Comparison of ENCODE assay signal across 9 mouse cellular contexts in genomic region chr7:43873237-43873636, GRCm38 (mm10). TPM values are rescaled to one million over a fixed set of nuclear protein-coding genes. Genes with fewer than 3 reads are reported as not detected.
A peak's percentile ranks its signal among the peaks of the same experiment; 100 is the strongest.
DNase-seq lines count a peak whose midpoint lies in the region; ATAC-seq and TF ChIP-seq lines count a peak whose summit lies in the region.
"Had no signal": no experiment of that assay in that cellular context is flagged by ENCODE, and none has a peak within 500 bp of the region (broad histone marks: within the 10 kb centered on the region; RNA-seq: fewer than 3 reads in every experiment).

No protein-coding gene starts in this region.

- TF ChIP-seq POLR2A in kidney, adult 2 months (IDR thresholded peaks at IDR 0.05; ENCODE audit: low read depth, low read length) = no peak

- H3K9ac ChIP-seq in midbrain, postnatal 0 days (replicated peaks; ENCODE audit: low read length, poor library complexity, severe bottlenecking) = no peak overlapping the region

- intact Hi-C loops in left cerebral cortex, postnatal 36 days (cut with DNase I) = loop anchor here (10.0 kb wide), 1 partner anchor 88 kb away; the partner anchor contains the start of gene Klk10

- H3K9me3 ChIP-seq in midbrain, postnatal 0 days (ENCODE audit: low read length) = no peaks in the 10 kb centered on the region
- H3K9me3 ChIP-seq: embryonic facial prominence, embryonic 13.5 days had no signal

- peak; percentile 77 for ATAC-seq in midbrain, postnatal 0 days (ENCODE audit: low FRiP score)

- no peaks in the 10 kb centered on the region for H3K4me1 ChIP-seq in kidney, adult 2 months (ENCODE audit: control insufficient read depth, insufficient read depth, low read length)
- no peaks in the 10 kb centered on the region for H3K4me1 ChIP-seq in midbrain, postnatal 0 days (ENCODE audit: insufficient read depth, low read length)
- H3K4me1 ChIP-seq: embryonic facial prominence, embryonic 13.5 days had no signal

- 9% methylated on average over 10 of the region's 10 CpGs for WGBS in kidney, adult 2 months
- 4% methylated on average over 10 of the region's 10 CpGs for WGBS in midbrain, postnatal 0 days

- no peak overlapping the region for H3K27ac ChIP-seq in kidney, adult 2 months (ENCODE audit: insufficient read depth, low read depth, low read length)
- no peak overlapping the region for H3K27ac ChIP-seq in midbrain, postnatal 0 days (ENCODE audit: low read depth, low read length)
- H3K27ac ChIP-seq: embryonic facial prominence, embryonic 13.5 days had no signal

- peak; percentile 94 for TF ChIP-seq CTCF in kidney, adult 2 months (conservative IDR thresholded peaks at IDR 0.05; ENCODE audit: insufficient read depth, insufficient read length, low read depth, low read length)
- peak; percentile 90 for TF ChIP-seq CTCF in midbrain, postnatal 0 days (IDR thresholded peaks at IDR 0.05)

- DNase-seq in ovary, postnatal 36 days (ENCODE audit: low spot score) = peak; percentile 51
- DNase-seq in ovary, postnatal 10 days (ENCODE audit: low spot score) = no peak
- peak; percentile 7 for DNase-seq in cerebellum, adult 9-11 months
- peak; percentile 64 to 81 for DNase-seq in frontal cortex, postnatal 36 days (ENCODE audit: low spot score in 2 of 2)
- DNase-seq in kidney, adult 2 months = peak; percentile 73
- peak; percentile 57 to 59 for DNase-seq in left cerebral cortex, postnatal 36 days (ENCODE audit: low spot score in 2 of 2)
- DNase-seq in midbrain, postnatal 0 days (ENCODE audit: low spot score) = peak; percentile 85
- DNase-seq in thymus, postnatal 14 days = peak; percentile 32

- no peak overlapping the region for H3K4me2 ChIP-seq in midbrain, postnatal 0 days (ENCODE audit: low read depth, low read length, poor library complexity, severe bottlenecking)
- H3K4me2 ChIP-seq: embryonic facial prominence, embryonic 13.5 days had no signal

- H3K36me3 ChIP-seq in kidney, adult 2 months (ENCODE audit: control insufficient read depth, insufficient read depth, low read length) = no peaks in the 10 kb centered on the region
- no peaks in the 10 kb centered on the region for H3K36me3 ChIP-seq in midbrain, postnatal 0 days (ENCODE audit: insufficient read depth, low read length)
- H3K36me3 ChIP-seq: embryonic facial prominence, embryonic 13.5 days had no signal

- no peak overlapping the region for H3K4me3 ChIP-seq in kidney, adult 2 months (ENCODE audit: insufficient read depth, low read depth, low read length)
- H3K4me3 ChIP-seq in midbrain, postnatal 0 days (ENCODE audit: low read depth, low read length) = no peak overlapping the region
- H3K4me3 ChIP-seq: embryonic facial prominence, embryonic 13.5 days had no signal

- H3K27me3 ChIP-seq in kidney, adult 2 months (replicated peaks; ENCODE audit: control insufficient read depth, insufficient read depth, low read length) = no peaks in the 10 kb centered on the region
- H3K27me3 ChIP-seq in midbrain, postnatal 0 days (ENCODE audit: insufficient read depth, low read length) = no peaks in the 10 kb centered on the region
- H3K27me3 ChIP-seq: embryonic facial prominence, embryonic 13.5 days had no signal

RNA-seq across cellular contexts. Expression of gene Klk4, which starts 7.7 kb away (rescaled TPM):
- polyA plus RNA-seq in kidney, adult 2 months (2012; rRNA removed) = not detected in 2 replicates
- total RNA-seq in left cerebral cortex, postnatal 36 days (2021) = not detected
- 0.16 TPM in 1 of 2 replicates, not detected in the other for total RNA-seq in midbrain, postnatal 0 days (2014; rRNA removed)
- polyA plus RNA-seq in midbrain, postnatal 0 days (2015; fragmentation: Nextera tagmentation; extraction: Ambion mirVana) = not detected in 2 replicates

RNA-seq across cellular contexts. Expression of gene Klk5, which starts 31.5 kb away (rescaled TPM):
- polyA plus RNA-seq in kidney, adult 2 months (2012; rRNA removed) = not detected in 2 replicates
- not detected for total RNA-seq in left cerebral cortex, postnatal 36 days (2021)
- not detected in 2 replicates for total RNA-seq in midbrain, postnatal 0 days (2014; rRNA removed)
- polyA plus RNA-seq in midbrain, postnatal 0 days (2015; fragmentation: Nextera tagmentation; extraction: Ambion mirVana) = not detected in 2 replicates

RNA-seq across cellular contexts. Expression of gene Klk6, which starts 48.9 kb away (rescaled TPM):
- not detected in 2 replicates for polyA plus RNA-seq in kidney, adult 2 months (2012; rRNA removed)
- 1 to 10 TPM; 1.0 to 1.8 TPM for total RNA-seq in left cerebral cortex, postnatal 36 days (2021)
- not detected in 2 replicates for total RNA-seq in midbrain, postnatal 0 days (2014; rRNA removed)
- polyA plus RNA-seq in midbrain, postnatal 0 days (2015; fragmentation: Nextera tagmentation; extraction: Ambion mirVana) = not detected in 2 replicates
- polyA plus RNA-seq: embryonic facial prominence, embryonic 13.5 days had no signal
